Mouse (Mus musculus): ENCODE data around the gene Fam83f. TPM values are rescaled to one million over a fixed set of nuclear protein-coding genes. Genes with fewer than 3 reads are reported as not detected.

Fam83f gene
- 9.7 and 15.0 TPM in 2 replicates for polyA plus RNA-seq (2012; rRNA removed; ENCODE audit: low replicate concordance)

DNA sequence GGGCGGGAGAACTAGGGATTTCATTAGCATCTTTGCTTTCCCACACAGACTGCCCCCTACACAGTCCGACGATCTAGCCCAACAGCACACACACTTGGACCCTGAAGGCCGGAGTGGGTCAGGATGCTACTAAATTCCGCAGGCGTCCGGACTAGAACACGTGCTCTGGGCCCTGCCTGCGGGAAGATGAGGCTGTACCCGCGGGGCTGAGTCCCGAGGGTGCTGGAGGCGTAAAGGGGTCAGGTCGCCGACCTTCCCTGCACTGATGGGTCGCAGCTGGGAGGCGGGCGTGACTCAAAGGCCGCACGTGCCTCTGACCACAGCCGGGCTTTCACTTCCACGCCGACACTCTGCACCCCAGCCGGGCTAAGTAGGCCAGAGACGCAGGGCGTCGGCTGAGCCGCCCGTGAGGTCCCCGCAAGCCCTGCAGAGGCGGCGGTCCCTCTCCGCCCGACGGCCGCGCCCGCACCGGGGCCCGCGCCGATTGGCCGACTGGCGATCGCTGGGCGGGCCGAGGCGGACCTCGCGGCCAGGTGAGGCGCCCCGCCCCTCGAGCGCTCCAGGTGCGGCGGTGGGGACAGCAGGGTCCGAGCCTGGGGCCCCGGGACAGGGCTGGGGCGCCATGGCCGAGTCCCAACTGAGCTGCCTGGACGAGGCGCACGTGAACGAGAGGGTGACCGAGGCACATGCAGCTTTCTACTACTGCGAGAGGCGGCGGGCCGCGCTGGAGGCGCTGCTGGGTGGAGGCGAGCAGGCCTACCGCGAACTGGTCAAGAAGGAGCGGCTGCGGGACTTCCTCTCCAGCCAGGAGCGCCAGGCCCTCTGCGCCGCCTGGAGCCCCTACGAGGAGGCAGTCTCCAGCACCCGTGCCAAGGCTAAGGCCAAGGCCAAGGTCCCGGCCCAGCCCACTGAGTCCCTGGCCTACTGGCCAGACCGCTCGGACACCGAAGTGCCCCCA, at the start of gene Fam83f:
TSS of gene Fam83f (plus strand) at position 553 of the 958 bp plus-strand sequence.

DNA sequence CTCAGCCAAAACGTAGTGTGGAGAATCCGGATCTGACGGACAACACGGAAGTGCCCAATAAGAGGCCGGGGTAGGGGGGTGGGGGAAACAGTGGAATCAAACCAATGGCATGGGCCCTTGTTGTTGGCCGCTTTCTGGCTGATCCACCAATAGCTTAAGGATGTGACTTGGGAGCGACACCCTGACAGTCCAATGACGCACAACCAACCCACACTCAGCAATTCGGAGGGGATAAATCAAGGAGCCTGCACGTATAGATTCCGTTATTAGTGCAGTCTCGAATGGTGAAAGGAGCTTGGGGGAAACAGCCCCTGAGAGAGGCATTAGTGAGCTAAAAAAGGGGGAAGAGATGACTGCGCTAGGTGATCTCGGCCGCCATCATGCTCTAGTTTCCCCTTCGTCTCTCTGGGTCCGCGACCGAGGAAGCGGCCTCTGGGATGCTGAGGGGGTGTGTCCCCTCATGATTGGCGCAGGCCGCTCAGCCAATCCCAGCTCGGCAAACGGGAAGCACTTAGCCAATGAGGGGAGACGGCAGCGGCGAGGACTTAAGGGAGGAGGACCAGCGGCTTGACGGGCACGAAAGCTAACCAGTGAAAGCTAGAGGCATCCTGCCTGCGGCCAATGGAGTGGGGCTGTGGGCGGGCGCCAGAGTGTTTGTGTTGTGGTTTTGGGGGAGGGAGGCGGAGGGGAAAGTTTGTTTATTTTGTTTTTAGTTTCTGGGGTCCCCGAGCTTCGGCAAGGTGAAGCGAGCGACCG, 39.1 kb downstream of the Fam83f start, which contains the start of gene Tnrc6b:
TSS of gene Tnrc6b (plus strand) at position 706 of the 756 bp plus-strand sequence.

Other genes starting within 250 kb of the Fam83f start
- gene Enthd1, start 106.7 kb upstream of the Fam83f start, polyA plus RNA-seq (2012; rRNA removed; ENCODE audit: low replicate concordance): not detected in 2 replicates
- gene Grap2, start 99.3 kb upstream of the Fam83f start, polyA plus RNA-seq (2012; rRNA removed; ENCODE audit: low replicate concordance): 0.33 and 2.0 TPM in 2 replicates
- 10.1 and 10.8 TPM in 2 replicates for gene Tnrc6b, start 39.5 kb downstream of the Fam83f start, polyA plus RNA-seq (2012; rRNA removed; ENCODE audit: low replicate concordance)